Mouse (Mus musculus) heart, embryonic 11.5 days (tissue): Measurements from ENCODE around the gene Hyou1. TPM values are rescaled to one million over a fixed set of nuclear protein-coding genes. Genes with fewer than 3 reads are reported as not detected.

Experiments used
- ATAC-seq: fragments of 200-750 bp; cut with Nextera tagmentation; replicated peaks from 2 replicates; pipeline ENCODE4 v1.8.0; 2017; ENCODE audit warnings: moderate library complexity; ENCODE audit not compliant: insufficient number of reproducible peaks, low FRiP score, low TSS enrichment
- H3K27ac ChIP-seq: fragments of 300-500 bp; sonication (generic); 2 replicates; pipeline ENCODE4 v1.5.1; 2014; ENCODE audit warnings: mild to moderate bottlenecking, low read depth, low read length
- H3K27me3 ChIP-seq: fragments of 300-500 bp; sonication (generic); 2 replicates; pipeline ENCODE4 v1.6.1; 2014; ENCODE audit warnings: mild to moderate bottlenecking, low read length, mixed read lengths; ENCODE audit not compliant: control insufficient read depth, insufficient read depth
- H3K36me3 ChIP-seq: fragments of 300-500 bp; sonication (generic); 2 replicates; pipeline ENCODE4 v1.6.1; 2014; ENCODE audit warnings: mild to moderate bottlenecking, low read length, moderate library complexity, mixed read lengths; ENCODE audit not compliant: control insufficient read depth, insufficient read depth
- H3K4me1 ChIP-seq: fragments of 300-500 bp; sonication (generic); 2 replicates; pipeline ENCODE4 v1.6.1; 2014; ENCODE audit warnings: low read length; ENCODE audit not compliant: control insufficient read depth, insufficient read depth
- H3K4me2 ChIP-seq: fragments of 300-500 bp; sonication (generic); 2 replicates; pipeline ENCODE4 v1.6.1; 2014; ENCODE audit warnings: mild to moderate bottlenecking, moderate library complexity
- H3K4me3 ChIP-seq: fragments of 300-500 bp; sonication (generic); 2 replicates; pipeline ENCODE4 v1.5.1; 2014; ENCODE audit warnings: low read depth, low read length
- H3K9ac ChIP-seq: fragments of 300-500 bp; sonication (generic); 2 replicates; pipeline ENCODE4 v1.6.1; 2014; ENCODE audit warnings: mild to moderate bottlenecking, low read depth, low read length, moderate library complexity
- H3K9me3 ChIP-seq: fragments of 300-500 bp; sonication (generic); replicated peaks from 2 replicates; pipeline ENCODE4 v1.6.1; 2016; ENCODE audit warnings: low read length; ENCODE audit not compliant: control insufficient read depth
- WGBS: fragments of 180-500 bp; shearing (Covaris S2); extraction: QIAGEN DNeasy Blood & Tissue Kit; methylation state at CpG from one replicate; pipeline ENCODE4 v1.1.7; 2014; ENCODE audit not compliant: insufficient replicate concordance; 5-methylcytosine and 5-hydroxymethylcytosine counted together
- polyA plus RNA-seq: library from polyadenylated mRNA; unstranded; fragments of >200 nt; fragmentation: Nextera tagmentation; extraction: Ambion mirVana; gene quantifications from 2 replicates; pipeline ENCODE4 v1.2.1, GENCODE M21; 2014

The Hyou1 gene
- polyA plus RNA-seq, 1 experiment from 2014 or later, result 18.2 TPM

DNA sequence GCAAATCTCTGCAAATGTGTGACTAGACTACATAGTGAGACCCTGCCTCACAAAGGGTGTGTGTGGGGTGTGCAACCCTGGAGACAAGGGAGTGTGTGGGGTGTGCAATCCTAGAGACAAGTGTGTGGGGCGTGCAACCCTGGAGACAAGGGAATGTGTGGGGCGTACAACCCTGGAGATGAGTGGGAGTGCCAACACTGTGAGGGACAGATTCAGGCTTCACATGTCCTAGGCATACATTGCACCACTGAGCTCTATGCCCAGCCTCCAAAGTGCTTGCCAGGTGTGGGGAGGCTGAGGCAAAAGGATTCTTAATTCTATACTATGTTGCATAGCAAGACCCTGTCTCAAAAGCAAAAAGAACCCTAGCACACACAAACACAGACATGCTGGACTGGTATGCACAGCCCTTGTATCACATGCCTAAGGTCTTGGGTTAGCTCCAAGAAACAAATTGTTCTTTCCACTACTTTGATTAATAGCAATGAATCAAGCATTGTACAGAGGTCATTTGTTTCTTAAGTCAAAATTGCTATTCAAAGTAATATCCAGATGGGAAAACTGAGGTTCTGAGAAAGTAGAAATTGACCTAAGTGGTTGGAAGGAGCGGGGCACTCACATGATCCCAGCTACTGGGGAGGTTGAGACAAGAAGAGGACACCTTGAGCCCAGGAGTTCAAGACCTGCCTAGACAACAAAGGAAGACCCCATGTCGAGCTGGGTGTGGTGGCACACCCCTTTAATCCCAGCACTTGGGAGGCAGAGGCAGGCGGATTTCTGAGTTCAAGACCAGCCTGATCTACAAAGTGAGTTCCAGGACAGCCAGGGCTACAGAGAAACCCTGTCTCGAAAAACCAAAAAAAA, 33.5 kb upstream of the Hyou1 start:
- no peak overlapping the region for H3K27ac ChIP-seq
- ATAC-seq, result no peak
- WGBS, result 86% methylated on average over 6 of the region's 6 CpGs
- H3K4me1 ChIP-seq, result peaks cover 16% of the 10 kb centered on the region
- no peak overlapping the region for H3K4me2 ChIP-seq
- H3K36me3 ChIP-seq, result peaks cover 28% of the 10 kb centered on the region
- H3K9ac ChIP-seq, result no peak overlapping the region
- H3K4me3 ChIP-seq, result no peak overlapping the region
- no peaks in the 10 kb centered on the region for H3K27me3 ChIP-seq
- H3K9me3 ChIP-seq, result no peaks in the 10 kb centered on the region

DNA sequence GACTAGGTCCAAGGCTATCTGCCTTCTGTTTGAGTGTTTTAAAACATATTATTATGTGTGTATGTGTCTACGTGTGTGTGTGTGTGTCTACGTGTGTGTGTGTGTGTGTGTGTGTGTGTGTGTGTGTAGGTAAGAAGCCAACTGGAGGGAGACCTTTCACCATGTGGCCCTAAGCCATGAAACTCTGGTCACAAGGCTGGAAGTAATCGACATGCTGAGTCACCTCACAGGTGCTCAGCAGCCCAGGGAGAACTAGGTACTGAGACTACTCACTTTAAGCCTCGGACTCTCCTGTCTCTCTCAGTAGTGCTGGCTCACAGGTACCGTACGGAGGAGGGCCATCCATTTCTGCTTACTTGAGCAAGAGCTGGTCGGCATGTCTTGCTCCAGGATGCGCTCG, 32.1 kb upstream of the Hyou1 start:
- Histone ChIP-seq H3K4me2 (no peak overlapping the region), H3K9me3 (no peaks in the 10 kb centered on the region), H3K27ac (no peak overlapping the region), H3K9ac (no peak overlapping the region), H3K4me1 (peaks cover 12% of the 10 kb centered on the region), H3K36me3 (peaks cover 37% of the 10 kb centered on the region), H3K4me3 (no peak overlapping the region), H3K27me3 (no peaks in the 10 kb centered on the region)
- WGBS, result 91% methylated on average over 9 of the region's 9 CpGs
- ATAC-seq, result no peak

DNA sequence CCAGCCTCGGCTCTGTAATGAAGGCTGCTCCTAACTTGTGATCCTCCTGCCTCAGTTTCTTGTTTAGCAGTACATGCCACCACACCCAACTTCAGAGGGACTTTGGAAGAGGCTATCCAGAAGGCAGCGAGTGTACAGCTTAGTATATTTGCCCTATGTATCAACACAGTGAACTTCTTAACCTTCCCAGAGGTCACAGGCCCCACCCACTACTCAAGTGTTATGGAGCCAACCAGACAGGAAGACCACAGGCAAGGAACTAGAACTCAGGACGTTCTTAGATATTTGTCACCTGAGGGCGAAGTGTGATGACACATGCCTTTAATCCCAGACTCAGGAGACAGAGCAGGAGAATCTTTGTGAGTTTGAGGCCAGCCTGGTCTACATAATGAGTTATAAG, 31.7 kb upstream of the Hyou1 start:
- no peak overlapping the region for H3K4me3 ChIP-seq
- WGBS, result 85% methylated on average over 4 of the region's 4 CpGs
- H3K27me3 ChIP-seq, result no peaks in the 10 kb centered on the region
- H3K27ac ChIP-seq, result no peak overlapping the region
- peaks cover 37% of the 10 kb centered on the region for H3K36me3 ChIP-seq
- no peak for ATAC-seq
- no peak overlapping the region for H3K4me2 ChIP-seq
- no peak overlapping the region for H3K9ac ChIP-seq
- peaks cover 7% of the 10 kb centered on the region for H3K4me1 ChIP-seq
- H3K9me3 ChIP-seq, result no peaks in the 10 kb centered on the region

DNA sequence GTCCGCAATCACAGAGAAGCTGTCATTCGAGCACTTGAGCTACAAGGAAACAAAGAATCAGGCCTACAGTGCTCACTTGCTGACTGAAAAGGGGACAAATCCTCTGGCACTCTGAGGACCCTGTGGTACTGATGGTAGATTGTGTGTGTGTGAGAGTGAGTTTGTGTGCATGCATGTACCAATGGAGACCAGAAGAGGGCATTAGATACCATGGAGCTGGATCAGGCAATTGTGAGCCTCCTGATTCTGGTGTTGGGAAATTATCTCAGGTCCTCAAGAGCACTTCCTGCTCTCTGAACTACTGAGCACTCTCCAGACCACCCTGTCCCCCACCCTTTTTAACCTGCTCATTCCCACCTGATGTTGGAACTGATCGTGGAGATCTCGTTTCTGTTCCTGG, 30.7 kb upstream of the Hyou1 start:
- Histone ChIP-seq H3K9ac (no peak overlapping the region), H3K9me3 (no peaks in the 10 kb centered on the region), H3K27ac (no peak overlapping the region), H3K27me3 (no peaks in the 10 kb centered on the region), H3K4me2 (no peak overlapping the region), H3K36me3 (peaks cover 44% of the 10 kb centered on the region), H3K4me1 (no peaks in the 10 kb centered on the region), H3K4me3 (no peak overlapping the region)
- no peak for ATAC-seq
- 95% methylated on average over 4 of the region's 4 CpGs for WGBS

DNA sequence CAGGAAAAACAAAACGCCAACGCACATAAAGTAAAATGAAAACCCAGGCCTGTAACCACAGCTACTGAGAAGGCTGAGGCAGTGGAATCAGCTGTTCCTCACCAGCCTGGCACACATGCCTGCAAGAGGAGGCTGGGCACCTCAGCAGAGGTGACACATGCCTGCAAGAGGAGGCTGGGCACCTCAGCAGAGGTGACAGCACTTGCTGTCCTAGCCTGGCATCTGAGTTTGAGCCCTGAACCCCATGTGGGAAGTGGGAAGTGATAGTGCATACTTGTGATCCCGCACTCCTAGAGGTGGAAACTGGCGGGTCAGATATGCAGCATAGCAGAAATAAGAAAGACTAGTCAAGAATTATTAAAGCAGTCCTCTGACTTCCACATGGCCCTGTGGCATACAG, 27.9 kb upstream of the Hyou1 start:
- peaks cover 62% of the 10 kb centered on the region for H3K36me3 ChIP-seq
- 91% methylated on average over 4 of the region's 4 CpGs for WGBS
- no peak overlapping the region for H3K9ac ChIP-seq
- no peak overlapping the region for H3K4me3 ChIP-seq
- no peak overlapping the region for H3K27ac ChIP-seq
- H3K4me1 ChIP-seq, result no peaks in the 10 kb centered on the region
- no peak for ATAC-seq
- no peaks in the 10 kb centered on the region for H3K27me3 ChIP-seq
- no peak overlapping the region for H3K4me2 ChIP-seq
- no peaks in the 10 kb centered on the region for H3K9me3 ChIP-seq

DNA sequence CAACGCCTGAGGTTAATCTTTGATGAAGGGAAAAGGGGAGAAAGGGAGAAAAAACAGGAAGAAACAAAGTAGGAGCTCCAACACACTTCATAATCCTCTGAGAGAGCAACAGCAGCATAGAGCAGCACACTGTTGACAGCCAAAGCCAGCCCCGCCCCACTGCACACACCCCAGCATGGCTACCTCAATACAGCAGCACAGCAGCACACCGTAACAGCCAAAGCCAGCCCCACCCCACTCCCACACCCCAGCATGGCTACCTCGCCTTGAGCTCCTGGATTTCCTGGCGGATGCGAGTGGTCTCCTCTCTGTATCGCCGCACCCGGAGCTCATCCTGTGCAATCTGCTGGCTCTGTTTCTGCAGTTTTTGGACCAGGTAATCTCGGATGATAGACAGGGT, 27.0 kb upstream of the Hyou1 start:
- no peaks in the 10 kb centered on the region for H3K9me3 ChIP-seq
- H3K4me2 ChIP-seq, result no peak overlapping the region
- peaks cover 61% of the 10 kb centered on the region for H3K36me3 ChIP-seq
- ATAC-seq, result no peak
- WGBS, result 87% methylated on average over 10 of the region's 10 CpGs
- no peak overlapping the region for H3K4me3 ChIP-seq
- H3K4me1 ChIP-seq, result no peaks in the 10 kb centered on the region
- H3K27ac ChIP-seq, result no peak overlapping the region
- H3K27me3 ChIP-seq, result no peaks in the 10 kb centered on the region
- no peak overlapping the region for H3K9ac ChIP-seq

DNA sequence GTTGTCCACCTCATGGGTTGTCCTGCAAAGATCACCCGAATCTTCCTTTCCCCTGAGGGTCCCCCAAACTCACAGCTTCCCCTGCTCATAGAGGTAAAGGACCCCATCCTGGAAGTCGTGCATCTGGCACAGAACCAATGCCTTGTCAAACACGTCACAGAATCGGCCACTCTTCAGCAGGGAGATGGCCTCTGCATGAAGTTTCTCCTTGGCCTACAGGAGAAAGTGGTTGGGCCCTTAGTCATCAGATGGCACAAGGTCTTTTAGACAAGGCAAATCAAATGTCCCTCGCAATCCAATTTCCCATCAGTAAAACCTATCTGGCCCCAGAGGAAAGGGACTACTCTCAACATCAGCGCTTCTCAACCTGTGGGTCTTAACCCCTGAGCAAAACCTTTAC, 26.1 kb upstream of the Hyou1 start:
- H3K4me2 ChIP-seq, result no peak overlapping the region
- no peak overlapping the region for H3K27ac ChIP-seq
- H3K27me3 ChIP-seq, result no peaks in the 10 kb centered on the region
- no peaks in the 10 kb centered on the region for H3K9me3 ChIP-seq
- 89% methylated on average over 6 of the region's 6 CpGs for WGBS
- H3K4me1 ChIP-seq, result no peaks in the 10 kb centered on the region
- H3K9ac ChIP-seq, result no peak overlapping the region
- no peak overlapping the region for H3K4me3 ChIP-seq
- peaks cover 60% of the 10 kb centered on the region for H3K36me3 ChIP-seq
- no peak for ATAC-seq

DNA sequence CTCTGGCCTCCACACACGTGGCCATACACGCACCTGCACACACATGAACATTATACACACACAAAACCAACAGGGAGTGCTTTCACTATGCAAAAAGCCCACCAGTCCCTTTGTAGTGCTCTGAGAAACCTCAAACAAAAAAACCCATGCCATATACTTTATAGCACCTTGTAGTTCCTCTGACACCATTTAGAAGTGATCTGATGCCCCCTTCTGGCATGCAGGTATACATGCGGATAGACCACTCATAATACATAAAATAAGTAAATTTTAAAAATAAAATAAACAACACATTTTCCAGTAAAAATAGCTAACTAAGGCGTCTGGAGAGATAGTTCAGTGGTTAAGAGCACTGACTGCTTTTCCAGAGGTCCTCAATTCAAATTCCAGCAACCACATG, 22.1 kb upstream of the Hyou1 start:
- Histone ChIP-seq H3K4me2 (no peak overlapping the region), H3K9me3 (no peaks in the 10 kb centered on the region), H3K36me3 (peaks cover 39% of the 10 kb centered on the region), H3K4me1 (0 out of 2 replicates have a peak, but pooled peaks cover 4% of the 10 kb centered on the region), H3K4me3 (no peak overlapping the region), H3K9ac (no peak overlapping the region), H3K27ac (no peak overlapping the region), H3K27me3 (no peaks in the 10 kb centered on the region)
- WGBS, result 72% methylated on average over 4 of the region's 4 CpGs
- ATAC-seq, result no peak
